Mouse (Mus musculus) limb, embryonic 11.5 days (tissue): ENCODE measurements around the gene Gm49321. TPM values are rescaled to one million over a fixed set of nuclear protein-coding genes. Genes with fewer than 3 reads are reported as not detected.

Source experiments
- ATAC-seq: fragments of 200-750 bp; cut with Nextera tagmentation; 2 replicates; pipeline ENCODE4 v1.8.0; 2017; ENCODE audit warnings: low read depth; ENCODE audit not compliant: insufficient number of reproducible peaks, low FRiP score, low TSS enrichment
- DNase-seq: peaks from one replicate; pipeline ENCODE4 v3.0.0-alpha.2; 2015; ENCODE audit warnings: low spot score
- H3K27ac ChIP-seq: fragments of 300-500 bp; sonication (generic); replicated peaks from 2 replicates; pipeline ENCODE4 v1.5.1; 2014; ENCODE audit warnings: low read depth, mild to moderate bottlenecking, low read length
- H3K27me3 ChIP-seq: fragments of 300-500 bp; sonication (generic); 2 replicates; pipeline ENCODE4 v1.6.1; 2014; ENCODE audit warnings: mild to moderate bottlenecking, low read length, mixed read lengths; ENCODE audit not compliant: control insufficient read depth, insufficient read depth
- H3K36me3 ChIP-seq: fragments of 300-500 bp; sonication (generic); 2 replicates; pipeline ENCODE4 v1.6.1; 2014; ENCODE audit warnings: mild to moderate bottlenecking, low read length, moderate library complexity, mixed read lengths; ENCODE audit not compliant: control insufficient read depth, insufficient read depth
- H3K4me1 ChIP-seq: fragments of 300-500 bp; sonication (generic); 2 replicates; pipeline ENCODE4 v1.6.1; 2014; ENCODE audit warnings: low read length, mixed read lengths; ENCODE audit not compliant: control insufficient read depth, insufficient read depth
- H3K4me2 ChIP-seq: fragments of 300-500 bp; sonication (generic); 2 replicates; pipeline ENCODE4 v1.6.1; 2014; ENCODE audit warnings: low read depth, mild to moderate bottlenecking, moderate library complexity; ENCODE audit not compliant: severe bottlenecking
- H3K4me3 ChIP-seq: fragments of 300-500 bp; sonication (generic); 2 replicates; pipeline ENCODE4 v1.5.1; 2014; ENCODE audit warnings: low read depth, low read length
- H3K9ac ChIP-seq: fragments of 300-500 bp; sonication (generic); 2 replicates; pipeline ENCODE4 v1.6.1; 2014; ENCODE audit warnings: mild to moderate bottlenecking, low read length
- H3K9me3 ChIP-seq: fragments of 300-500 bp; sonication (generic); 2 replicates; pipeline ENCODE4 v1.6.1; 2016; ENCODE audit warnings: low read length; ENCODE audit not compliant: control insufficient read depth
- WGBS: fragments of 180-500 bp; shearing (Covaris S2); extraction: QIAGEN DNeasy Blood & Tissue Kit; methylation state at CpG from one replicate; pipeline ENCODE4 v1.1.7; 2014; 5-methylcytosine and 5-hydroxymethylcytosine counted together
- polyA plus RNA-seq: library from polyadenylated mRNA; unstranded; fragments of >200 nt; fragmentation: Nextera tagmentation; extraction: Ambion mirVana; gene quantifications from 2 replicates; pipeline ENCODE4 v1.2.1, GENCODE M21; 2014

Gene Gm49321
- polyA plus RNA-seq, 1 experiment from 2014 or later: 13.5 TPM

DNA sequence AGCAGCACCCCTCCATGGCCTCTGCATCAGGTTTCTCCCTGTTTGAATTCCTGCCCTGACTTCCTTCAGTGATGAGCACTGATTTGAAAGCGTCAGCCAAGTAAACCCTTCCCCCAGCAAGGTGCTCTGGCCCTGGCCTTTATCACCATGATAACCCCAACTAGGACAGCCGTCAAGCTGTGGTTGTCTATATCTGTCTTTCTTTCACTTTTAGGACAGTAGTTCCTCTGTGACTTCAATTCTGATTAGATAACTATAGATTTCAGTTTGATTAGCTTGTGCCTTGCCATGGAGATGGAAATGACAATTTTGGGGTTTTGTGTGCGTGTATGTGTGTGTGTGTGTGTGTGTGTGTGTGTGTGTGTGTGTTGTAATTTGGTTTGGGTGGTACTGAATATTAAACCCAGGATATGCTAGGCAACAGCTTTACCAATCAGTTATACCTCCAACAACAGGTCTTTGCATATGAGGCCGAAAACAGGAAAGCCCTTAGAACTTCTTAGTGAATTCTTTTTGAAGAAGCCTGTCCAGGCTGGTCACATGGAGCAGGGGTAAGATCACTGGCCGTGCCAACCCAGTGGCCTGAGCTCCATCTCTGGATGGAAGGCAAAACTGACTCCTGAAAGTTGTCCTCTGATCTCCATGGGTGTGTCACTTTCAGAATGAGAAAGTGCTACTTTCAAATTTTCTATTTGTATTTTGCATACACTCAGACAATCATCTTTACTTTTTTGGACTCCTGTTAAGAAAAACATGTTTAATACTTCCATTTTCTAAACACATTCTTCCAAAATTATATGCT is 33.1 kb upstream of the Gm49321 start:
- Histone ChIP-seq H3K27ac (no peak overlapping the region), H3K9me3 (no peaks in the 10 kb centered on the region), H3K4me2 (no peak overlapping the region), H3K27me3 (no peaks in the 10 kb centered on the region), H3K9ac (no peak overlapping the region), H3K36me3 (no peaks in the 10 kb centered on the region), H3K4me3 (no peak overlapping the region), H3K4me1 (0 out of 2 replicates have a peak, but pooled peaks cover 2% of the 10 kb centered on the region)
- WGBS: 83% methylated on average over 5 of the region's 5 CpGs
- DNase-seq (no peak), ATAC-seq (no peak)

DNA sequence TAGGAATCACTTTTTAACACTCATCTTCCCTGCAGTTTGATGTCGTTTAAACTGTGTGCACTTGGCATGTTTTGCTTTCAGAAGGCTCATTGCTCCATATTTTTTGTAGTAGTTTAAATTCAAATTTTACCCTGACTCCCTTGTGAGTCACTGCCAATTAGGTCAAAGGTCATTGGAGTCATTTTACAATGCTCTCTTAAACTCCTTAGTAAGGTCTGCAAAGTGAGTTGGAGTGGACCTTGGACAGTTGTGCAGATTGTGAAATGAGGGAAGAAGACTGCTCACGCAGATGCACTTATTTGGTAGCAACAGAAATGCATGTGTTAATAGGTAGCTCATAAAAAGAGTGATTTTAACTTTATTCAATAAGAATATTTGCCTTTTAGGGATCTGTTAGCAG is 32.4 kb upstream of the Gm49321 start:
- WGBS: 50% methylated on average over 2 of the region's 2 CpGs
- Histone ChIP-seq H3K4me1 (0 out of 2 replicates have a peak, but pooled peaks cover 2% of the 10 kb centered on the region), H3K9me3 (no peaks in the 10 kb centered on the region), H3K4me2 (no peak overlapping the region), H3K36me3 (no peaks in the 10 kb centered on the region), H3K9ac (no peak overlapping the region), H3K27me3 (no peaks in the 10 kb centered on the region), H3K4me3 (no peak overlapping the region), H3K27ac (no peak overlapping the region)
- no peak for DNase-seq
- ATAC-seq: no peak

DNA sequence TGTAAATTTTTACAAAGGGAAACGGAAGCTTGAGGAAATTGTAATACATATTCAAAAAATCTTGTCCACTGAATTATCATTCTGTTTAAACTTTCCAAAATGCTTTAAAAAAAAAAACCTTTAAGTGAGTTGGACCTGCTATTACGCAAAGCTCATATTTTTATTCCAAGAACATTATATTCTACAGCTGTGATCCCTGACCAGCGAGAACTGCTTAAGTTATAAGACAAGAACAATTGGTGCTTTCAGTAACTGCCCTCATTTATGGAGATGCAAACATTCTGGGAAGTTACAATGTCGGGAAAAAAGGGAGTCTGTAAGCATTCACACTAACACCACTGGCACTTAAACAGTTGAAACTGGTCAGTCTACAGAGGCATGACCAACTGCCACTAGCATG is 31.9 kb upstream of the Gm49321 start:
- no peak overlapping the region for H3K4me3 ChIP-seq
- H3K27me3 ChIP-seq: no peaks in the 10 kb centered on the region
- H3K4me1 ChIP-seq: 0 out of 2 replicates have a peak, but pooled peaks cover 2% of the 10 kb centered on the region
- no peak overlapping the region for H3K4me2 ChIP-seq
- WGBS: 78% methylated on average over 4 of the region's 4 CpGs
- no peaks in the 10 kb centered on the region for H3K36me3 ChIP-seq
- no peak overlapping the region for H3K9ac ChIP-seq
- no peak for DNase-seq
- no peaks in the 10 kb centered on the region for H3K9me3 ChIP-seq
- no peak overlapping the region for H3K27ac ChIP-seq
- ATAC-seq: no peak

DNA sequence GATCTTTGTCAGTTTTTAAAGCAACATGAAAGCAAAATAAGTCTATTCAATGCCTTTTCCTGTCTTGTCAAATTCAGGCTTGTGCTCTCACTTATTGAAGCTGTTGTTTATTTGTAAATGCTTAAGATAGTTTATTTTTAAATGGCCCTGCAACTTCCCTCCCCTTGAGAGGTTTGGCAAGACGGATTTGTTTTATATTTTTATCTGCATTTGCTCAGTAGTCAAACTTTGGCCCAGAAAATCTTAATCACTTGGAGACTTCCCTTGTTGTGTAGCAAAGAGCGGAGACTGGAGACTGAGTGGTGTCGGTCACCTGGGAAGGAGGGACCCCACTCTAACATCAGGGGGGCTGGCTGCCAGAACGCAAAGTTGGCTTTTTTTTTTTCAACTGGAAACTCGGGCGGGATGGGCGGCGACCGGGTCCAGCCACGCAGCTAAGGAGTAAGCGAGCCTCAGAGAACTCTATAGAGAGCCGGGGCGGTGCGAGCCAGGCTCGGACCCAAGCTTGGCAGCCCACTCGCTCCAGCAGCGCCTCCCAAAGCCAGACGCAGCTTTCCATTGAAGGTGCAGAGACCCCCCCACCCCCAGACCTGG is 30.3 kb upstream of the Gm49321 start:
- Histone ChIP-seq H3K27ac (peak overlapping the region; percentile 51; the same call in 1 of the 2 replicates), H3K9ac (peak overlapping the region; percentile 62), H3K36me3 (no peaks in the 10 kb centered on the region), H3K27me3 (no peaks in the 10 kb centered on the region), H3K4me3 (peak overlapping the region; percentile 67), H3K4me2 (peak overlapping the region; percentile 53), H3K4me1 (0 out of 2 replicates have a peak, but pooled peaks cover 2% of the 10 kb centered on the region), H3K9me3 (no peaks in the 10 kb centered on the region)
- ATAC-seq (no peak), DNase-seq (no peak)
- WGBS: 2% methylated on average over 18 of the region's 18 CpGs

DNA sequence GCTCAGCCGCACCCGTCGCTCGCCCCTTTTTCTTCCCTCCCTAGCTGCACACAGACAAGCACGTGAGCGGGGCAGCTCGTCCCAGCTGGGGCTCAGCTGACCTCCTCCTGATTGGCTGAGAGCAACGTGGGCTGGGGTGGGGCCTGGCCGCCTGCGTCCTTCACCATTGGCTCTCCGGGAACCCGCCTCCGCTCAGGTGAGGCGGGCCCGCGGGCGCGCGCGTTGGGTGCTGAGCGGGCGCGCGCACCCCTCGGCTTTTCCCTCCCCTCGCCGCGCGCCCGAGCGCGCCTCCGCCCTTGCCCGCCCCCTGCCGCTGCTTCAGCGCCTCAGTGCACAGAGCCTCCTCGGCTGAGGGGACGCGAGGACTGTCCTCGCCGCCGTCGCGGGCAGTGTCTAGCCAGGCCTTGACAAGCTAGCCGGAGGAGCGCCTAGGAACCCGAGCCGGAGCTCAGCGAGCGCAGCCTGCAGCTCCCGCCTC is 29.7 kb upstream of the Gm49321 start:
- Histone ChIP-seq H3K9ac (peak overlapping the region; percentile 95), H3K9me3 (no peaks in the 10 kb centered on the region), H3K4me2 (peak overlapping the region; percentile 53), H3K27me3 (no peaks in the 10 kb centered on the region), H3K4me1 (0 out of 2 replicates have a peak, but pooled peaks cover 2% of the 10 kb centered on the region), H3K27ac (peak overlapping the region; percentile 97), H3K36me3 (no peaks in the 10 kb centered on the region), H3K4me3 (peak overlapping the region; percentile 67)
- ATAC-seq (peak; percentile 100), DNase-seq (peak; percentile 96)
- 0% methylated on average over 43 of the region's 51 CpGs for WGBS

DNA sequence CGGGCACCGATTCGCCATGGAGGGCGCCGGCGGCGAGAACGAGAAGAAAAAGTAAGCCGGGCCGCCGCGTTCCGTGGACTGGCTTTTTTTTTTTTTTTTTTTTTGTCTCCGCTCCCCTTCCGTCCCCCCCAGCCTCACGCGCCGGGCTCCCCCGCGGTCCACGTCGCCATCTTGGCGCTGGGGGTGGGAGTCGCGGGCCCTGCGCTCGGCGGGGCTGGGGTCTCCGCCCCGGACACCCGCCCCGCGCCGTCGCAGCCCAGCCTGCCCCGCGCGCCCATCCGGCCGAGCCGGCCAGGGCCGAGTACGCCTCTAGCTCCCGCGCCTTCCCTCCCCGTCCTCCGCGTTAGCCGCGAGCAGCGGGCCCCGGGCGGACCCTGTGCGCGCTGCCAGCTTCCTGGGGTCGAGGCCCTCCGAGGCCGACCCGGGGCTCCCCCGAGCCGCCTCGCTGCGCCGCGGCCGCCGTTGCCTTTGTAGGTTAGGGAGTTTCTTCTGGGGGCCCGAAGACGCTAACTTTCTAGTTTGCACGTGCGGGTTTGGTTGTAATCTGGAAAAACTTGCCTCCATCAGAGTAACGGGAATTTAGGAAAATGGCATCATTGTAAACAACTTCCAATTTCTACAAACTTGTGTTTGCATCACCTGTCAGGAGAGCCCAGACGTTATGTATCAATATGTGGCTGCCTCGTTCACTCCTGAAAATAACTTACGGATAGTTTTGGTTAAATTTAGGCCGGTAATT is 29.0 kb upstream of the Gm49321 start:
- H3K27me3 ChIP-seq: no peaks in the 10 kb centered on the region
- ATAC-seq: peak; percentile 61
- under 1% methylated on average over 64 of the region's 76 CpGs for WGBS

DNA sequence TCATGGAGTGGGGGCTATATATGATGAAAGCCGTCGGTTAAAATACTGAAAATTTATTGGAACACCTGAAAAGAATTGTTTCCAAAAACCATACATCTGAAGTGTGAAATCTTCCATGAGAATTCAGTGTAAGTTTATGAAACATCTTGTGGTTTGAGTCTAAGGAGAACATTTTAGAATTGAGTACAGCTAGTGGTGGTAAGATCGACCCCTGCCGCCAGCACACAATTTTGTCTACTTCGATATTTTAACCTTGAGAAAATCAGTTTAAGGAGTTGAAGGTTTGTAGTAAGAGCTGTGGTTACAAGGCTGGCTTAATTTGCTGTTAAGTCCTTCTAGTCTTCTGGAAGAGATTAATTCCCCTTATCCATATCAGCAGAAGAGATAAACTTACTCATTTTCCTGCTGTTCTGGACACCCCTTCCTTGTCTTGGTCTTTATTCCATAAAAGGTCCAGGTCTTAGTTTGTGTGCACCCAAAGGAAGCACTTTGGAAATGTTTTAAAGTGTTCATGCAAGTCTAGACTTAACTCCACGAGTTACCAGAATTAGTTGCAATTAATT is 28.4 kb upstream of the Gm49321 start:
- peak overlapping the region; percentile 67 for H3K4me3 ChIP-seq
- no peaks in the 10 kb centered on the region for H3K36me3 ChIP-seq
- no peak for ATAC-seq
- H3K27ac ChIP-seq: no peak overlapping the region
- H3K4me2 ChIP-seq: peak overlapping the region; percentile 47
- DNase-seq: no peak
- WGBS: 8% methylated on average over 6 of the region's 6 CpGs
- peak overlapping the region; percentile 95; the same call in 1 of the 2 replicates for H3K9ac ChIP-seq
- no peaks in the 10 kb centered on the region for H3K9me3 ChIP-seq
- no peaks in the 10 kb centered on the region for H3K27me3 ChIP-seq
- H3K4me1 ChIP-seq: 0 out of 2 replicates have a peak, but pooled peaks cover 2% of the 10 kb centered on the region

More for the DNA sequence above, 29.0 kb upstream of the Gm49321 start:
- H3K36me3 ChIP-seq: no peaks in the 10 kb centered on the region
- 0 out of 2 replicates have a peak, but pooled peaks cover 2% of the 10 kb centered on the region for H3K4me1 ChIP-seq
- H3K27ac ChIP-seq: peak overlapping the region; percentile 97
- peak overlapping the region; percentile 67 for H3K4me3 ChIP-seq
- peak overlapping the region; percentile 95 for H3K9ac ChIP-seq
- peak; percentile 79 for DNase-seq
- peak overlapping the region; percentile 47 for H3K4me2 ChIP-seq
- no peaks in the 10 kb centered on the region for H3K9me3 ChIP-seq

DNA sequence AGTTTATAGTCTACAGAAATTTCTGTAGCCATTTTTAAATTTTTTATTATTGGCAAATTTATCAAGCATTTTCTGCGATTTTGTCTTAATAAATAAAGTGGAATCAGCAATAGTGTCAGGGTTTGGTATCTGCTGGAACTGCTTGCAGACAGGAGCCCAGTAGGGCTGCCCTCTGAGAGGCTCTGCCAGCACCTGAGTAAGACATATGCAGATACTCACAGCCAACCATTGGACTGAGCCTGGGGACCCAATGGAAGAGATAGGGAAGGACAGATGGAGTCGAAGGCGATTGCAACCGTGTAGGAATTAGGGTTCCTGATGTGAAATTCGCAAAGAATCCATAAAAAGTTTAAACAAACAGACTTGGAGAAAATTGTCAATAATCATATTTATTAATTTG is 19.0 kb upstream of the Gm49321 start:
- H3K27me3 ChIP-seq: no peaks in the 10 kb centered on the region
- no peak overlapping the region for H3K4me2 ChIP-seq
- H3K9me3 ChIP-seq: no peaks in the 10 kb centered on the region
- ATAC-seq (no peak), DNase-seq (no peak)
- no peaks in the 10 kb centered on the region for H3K36me3 ChIP-seq
- H3K27ac ChIP-seq: no peak overlapping the region
- no peak overlapping the region for H3K9ac ChIP-seq
- no peak overlapping the region for H3K4me3 ChIP-seq
- no peaks in the 10 kb centered on the region for H3K4me1 ChIP-seq
- WGBS: 95% methylated on average over 5 of the region's 5 CpGs
